Mouse (Mus musculus) lung, postnatal 25 days (tissue): ENCODE data around the gene Bpifb9a.
"Not testable (repeated sequence)": the region's sequence is repeated elsewhere in the genome, so short reads cannot be mapped to it uniquely, and the experiment has no call there.

ENCODE experiments used
- DNase-seq: peaks from one replicate; pipeline ENCODE4 v3.0.0; 2022; ENCODE audit warnings: low spot score

Bpifb9a gene

DNA sequence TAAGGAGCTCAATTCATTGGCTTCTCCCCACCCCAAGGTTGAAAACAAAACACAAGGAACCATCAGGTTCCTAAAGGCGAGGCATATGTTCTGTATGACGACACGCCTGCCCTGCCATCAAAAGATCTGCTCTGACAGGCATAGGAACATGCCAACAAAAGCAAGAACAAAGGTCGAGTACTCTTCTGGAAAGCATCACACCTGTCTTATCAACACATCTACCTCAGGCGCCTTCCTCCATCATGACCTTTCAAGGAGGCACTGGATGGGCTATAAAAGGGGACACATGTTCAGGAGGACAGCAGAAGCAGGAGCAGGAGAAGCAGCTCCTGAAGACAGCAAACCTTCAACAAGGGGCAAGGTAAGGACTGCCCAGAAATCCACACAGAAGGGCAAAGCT is at the start of gene Bpifb9a:
Gene Bpifb9a, plus strand, starts transcription at position 301 of the 400 bp plus-strand sequence.
- DNase-seq = not testable (repeated sequence)

DNA sequence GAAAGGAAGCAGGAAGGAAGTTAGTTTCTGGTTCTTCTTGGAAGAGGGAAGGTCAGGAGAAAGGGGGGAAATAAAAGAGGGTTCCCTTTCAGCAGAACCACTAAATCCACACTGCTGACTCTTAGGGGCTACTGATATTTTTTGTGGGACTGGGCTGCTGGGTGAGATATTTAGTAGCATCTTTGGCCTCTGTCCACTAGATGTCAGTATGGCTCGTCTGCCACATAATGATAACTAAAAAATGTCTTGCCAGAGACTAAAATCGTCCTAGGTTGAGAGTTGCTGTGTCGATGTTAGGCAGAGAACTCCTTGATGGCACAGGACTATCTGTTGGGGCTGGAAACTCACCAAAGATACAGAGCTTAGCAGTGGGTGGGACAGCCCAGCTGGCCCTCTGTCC is 48.5 kb upstream of the Bpifb9a start:
- no peak for DNase-seq

DNA sequence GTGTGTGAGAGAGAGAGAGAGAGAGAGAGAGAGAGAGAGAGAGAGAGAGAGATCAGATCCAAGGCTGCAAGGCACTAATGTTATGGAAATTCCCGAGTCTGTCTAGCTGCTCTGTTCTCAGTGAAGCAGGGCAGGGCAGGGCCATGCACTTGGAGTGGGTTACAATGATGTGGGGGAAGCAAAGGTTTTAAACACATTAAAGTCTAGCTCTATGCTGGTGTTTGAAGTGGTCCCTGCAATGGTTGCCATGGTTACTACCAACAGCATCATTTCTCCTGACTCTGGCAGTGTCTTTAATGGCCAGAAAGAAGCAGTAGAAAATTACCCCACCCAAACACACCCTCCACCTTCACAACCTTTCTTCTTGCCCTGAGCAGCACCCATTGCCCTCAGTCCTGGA is 46.5 kb upstream of the Bpifb9a start:
- DNase-seq = no peak

DNA sequence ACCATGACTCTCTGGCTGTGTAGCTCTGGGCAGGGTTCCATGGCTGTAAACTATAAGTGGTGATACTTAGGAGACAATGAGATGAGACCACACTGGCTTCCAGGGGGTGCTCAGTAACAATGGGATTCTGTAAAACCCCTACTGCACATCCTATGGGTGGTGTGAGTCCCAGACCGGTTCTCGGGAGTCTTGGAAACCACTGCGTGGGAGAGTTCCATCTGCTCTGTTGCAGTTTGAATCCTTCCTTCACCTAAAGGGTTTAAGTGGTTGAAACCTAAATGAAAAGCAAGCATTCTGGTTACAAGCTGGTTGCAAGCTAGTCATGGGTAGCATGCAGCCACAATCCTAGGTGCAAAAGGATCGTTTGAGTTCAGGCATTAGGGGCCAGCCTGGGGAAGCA is 45.8 kb upstream of the Bpifb9a start:
- no peak for DNase-seq

DNA sequence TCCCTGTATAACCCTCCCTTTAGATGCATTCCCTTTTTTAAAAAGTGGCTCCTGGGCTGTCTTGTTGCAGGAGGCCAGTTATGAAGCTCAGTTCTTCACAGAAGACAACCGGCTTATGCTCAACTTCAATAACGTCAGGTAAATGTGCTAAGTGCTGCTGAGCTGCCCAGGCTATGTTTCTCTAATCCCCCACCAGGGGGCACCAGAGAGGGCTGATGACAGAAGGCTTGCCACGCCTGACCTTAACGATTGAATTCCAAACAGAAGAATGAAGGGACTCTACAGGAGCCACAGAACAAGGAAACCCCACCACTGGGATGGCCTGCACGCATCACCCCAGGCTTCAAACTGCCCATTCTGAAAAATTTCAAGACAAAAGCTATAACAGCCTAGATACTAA is 42.5 kb upstream of the Bpifb9a start:
- peak; percentile 74 for DNase-seq

DNA sequence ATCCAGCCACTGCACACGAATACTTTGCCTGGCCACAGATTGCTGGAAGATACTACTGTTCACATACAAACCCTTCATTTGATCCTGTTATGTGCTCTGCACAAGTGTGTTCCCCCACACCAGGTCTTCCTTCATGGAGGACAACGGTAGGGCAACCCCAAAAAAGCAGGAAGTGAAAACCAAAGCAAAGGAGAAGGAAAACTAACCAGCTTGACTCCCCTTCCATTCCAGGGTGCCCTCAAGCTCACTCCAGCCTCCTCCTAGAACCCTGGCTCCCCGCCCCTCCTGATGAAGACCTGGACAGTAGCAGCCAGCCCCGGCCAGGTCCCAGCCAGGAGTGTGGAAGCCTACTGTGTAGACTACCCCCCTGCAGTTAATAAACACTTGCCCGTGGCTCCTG is 37.7 kb upstream of the Bpifb9a start:
- no peak for DNase-seq

DNA sequence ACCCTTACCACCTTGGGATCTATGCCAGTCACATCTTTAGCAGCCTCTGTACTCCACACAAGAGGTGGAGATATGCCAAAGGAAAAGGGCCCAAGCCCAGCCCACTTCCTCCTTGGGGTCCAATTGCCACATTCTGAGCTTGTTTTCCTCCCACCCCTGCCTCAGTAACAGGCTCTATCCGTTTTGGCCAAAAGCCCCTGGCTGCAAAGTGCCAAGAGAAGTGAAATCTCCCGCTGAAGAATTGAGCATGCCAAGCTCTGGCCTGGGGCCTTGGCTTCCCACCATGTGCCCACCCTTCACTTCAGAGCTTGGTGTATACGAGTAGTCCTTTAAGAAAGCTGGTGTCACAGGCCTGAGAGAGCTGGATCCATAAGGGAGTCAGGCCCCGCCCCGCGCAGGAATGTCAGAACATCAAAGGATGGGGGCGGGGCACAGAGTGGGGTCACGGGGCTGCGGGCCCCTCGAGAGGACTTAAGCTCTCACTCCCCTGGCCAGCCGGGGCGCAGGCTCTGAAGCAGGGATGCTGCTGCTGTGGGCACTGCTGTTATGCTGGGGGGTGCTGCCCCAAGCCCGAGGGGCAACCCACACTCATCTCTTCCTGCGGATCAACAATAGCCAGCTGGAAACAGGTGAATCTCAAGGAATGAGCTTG is 34.3 kb upstream of the Bpifb9a start, which contains the start of gene Bpifb5:
Gene Bpifb5, plus strand, starts transcription at position 478 of the 652 bp plus-strand sequence.
- peak; percentile 72 for DNase-seq

DNA sequence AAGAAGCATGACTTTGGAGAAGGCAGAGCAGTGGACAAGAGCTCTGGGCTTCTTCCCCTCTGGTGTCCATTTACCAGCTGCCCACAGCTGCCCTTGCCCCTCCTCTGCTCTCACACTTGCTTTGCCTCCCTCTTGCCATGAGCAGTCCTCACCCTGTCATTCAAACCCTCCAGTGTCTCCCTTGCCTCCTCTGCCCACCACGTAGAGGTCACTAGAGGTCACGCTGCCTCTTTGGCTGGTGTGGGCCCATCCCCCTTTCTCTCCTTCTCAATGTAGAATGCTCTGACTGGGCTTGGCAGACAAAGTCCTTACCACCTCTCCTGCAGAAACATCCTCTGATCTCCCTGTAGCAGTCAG is 33.8 kb upstream of the Bpifb9a start:
- no peak for DNase-seq

DNA sequence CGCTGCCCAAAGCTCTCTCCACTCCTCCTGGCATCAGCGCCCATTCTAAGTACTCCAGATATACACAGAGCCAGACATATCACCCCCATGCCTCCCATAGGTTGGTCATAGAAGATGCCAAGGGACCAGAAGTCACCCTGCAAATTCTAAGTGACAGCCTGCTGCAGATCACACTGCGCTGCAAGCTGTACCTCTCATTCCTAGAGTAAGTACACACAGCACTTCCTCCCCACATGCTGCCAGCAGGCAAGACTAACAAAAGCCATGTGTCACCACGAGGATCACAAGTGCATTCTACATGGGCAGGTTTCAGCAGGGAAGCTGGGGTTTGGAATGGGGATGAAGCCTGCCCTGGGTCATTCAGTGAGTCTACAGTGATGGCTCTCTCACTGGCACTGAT is 30.7 kb upstream of the Bpifb9a start:
- DNase-seq = no peak

DNA sequence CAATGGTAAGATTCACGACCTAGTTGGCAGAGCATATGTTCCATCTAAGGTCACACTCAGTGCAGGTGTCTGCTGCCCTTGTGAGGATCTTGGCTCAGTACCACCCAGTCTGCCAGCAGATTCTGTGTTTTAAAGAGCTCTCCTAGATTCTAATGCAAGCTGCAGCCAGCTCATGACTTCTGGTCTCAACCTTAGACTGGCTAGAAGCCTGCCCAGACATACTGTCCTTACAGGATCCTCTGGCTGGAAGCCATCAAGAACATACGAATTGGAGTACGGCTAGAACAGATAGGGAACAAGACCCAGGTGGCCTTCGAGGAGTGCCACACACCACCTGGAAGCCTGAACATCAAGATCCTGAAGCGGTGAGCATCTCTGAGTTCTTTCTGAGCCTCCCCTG is 29.8 kb upstream of the Bpifb9a start:
- no peak for DNase-seq

DNA sequence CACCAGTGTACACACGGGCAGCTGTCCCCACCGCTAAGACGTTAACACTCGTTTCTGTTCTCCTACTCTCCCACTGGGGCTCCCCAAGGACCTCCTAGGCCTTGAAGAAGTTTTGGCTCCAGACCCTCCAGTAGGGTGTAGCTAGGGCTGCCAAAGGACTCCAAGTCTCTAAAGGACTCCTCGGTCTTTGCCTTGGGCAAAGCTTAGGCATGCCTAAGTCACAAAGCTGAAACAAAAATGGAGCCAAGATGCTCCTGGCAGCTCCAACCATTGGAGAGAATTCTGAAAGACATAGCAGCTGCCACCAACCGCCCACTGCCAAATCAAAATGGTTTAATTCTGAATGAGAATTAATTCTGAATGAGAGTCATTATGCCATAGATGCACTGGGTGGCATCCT is 24.2 kb upstream of the Bpifb9a start:
- DNase-seq = no peak

DNA sequence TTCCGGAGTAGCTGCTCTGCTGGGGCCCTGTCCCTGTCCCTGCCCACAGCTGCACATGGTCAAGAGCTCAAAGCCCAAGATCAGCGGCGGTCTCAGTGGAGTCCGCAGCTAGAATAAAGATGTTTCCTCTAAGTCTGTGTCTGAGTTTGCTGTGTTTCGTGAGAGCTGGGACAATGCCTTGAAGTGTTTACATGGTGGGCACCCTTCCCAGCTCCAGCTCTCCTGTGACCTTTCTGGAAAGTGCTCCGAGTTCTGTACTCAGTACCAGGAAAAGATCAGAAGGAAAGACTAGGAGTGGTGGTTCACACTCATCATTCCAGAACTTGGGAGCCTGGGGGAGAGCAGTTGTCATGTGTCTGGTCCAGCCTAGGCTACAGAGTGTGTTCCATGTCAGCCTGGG is 16.9 kb upstream of the Bpifb9a start:
- DNase-seq = peak; percentile 50

DNA sequence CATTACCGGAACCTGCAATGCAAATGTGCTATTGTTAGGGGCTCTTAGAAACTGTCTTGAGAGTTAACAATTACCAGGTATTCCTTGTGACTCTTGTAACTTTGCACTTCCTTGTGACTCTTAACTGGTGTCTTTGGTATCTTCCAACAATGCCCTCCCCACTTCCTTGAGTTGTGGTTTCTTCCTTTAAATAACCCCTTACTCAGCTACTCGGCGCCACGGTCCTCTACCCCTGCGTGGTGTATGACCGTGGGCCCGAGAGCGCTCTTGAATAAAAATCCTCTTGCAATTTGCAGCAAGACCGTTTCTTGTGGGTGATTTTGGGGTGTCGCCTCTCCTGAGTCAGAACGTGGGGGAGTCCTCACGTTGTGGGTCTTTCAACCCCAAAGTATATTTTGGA is 14.9 kb upstream of the Bpifb9a start:
- DNase-seq = not testable (repeated sequence)

DNA sequence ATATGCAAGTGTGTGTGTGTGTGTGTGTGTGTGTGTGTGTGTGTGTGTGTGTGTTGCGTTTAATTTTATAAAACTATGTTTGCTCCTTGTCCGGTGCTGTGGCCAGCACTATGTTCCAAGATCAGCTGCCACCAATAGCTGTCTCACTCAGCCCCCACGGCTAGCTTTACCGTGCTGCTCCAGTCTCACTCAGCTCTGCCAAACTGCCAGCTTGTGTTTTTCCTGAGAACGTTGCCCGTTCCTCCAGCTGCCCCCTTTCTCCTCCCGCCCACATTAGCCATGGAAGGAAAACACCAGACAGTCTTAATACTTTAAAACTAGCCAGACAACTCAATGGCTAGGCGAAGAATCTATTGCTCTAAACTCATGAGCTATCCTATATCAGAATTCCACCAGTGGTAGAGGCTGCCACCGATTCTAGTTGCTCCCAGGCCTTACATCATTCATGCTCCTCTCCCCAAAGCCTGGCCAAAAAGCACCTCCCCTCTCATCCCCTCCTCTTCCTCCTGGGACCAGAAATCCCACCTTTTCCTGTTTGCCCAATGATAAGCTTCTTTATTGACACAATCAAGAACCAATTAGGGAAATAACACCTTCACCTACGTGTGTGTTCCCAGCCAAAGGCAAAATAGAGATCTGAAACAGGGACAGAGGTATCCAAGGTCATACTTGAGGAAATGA is 14.2 kb upstream of the Bpifb9a start:
- no peak for DNase-seq

DNA sequence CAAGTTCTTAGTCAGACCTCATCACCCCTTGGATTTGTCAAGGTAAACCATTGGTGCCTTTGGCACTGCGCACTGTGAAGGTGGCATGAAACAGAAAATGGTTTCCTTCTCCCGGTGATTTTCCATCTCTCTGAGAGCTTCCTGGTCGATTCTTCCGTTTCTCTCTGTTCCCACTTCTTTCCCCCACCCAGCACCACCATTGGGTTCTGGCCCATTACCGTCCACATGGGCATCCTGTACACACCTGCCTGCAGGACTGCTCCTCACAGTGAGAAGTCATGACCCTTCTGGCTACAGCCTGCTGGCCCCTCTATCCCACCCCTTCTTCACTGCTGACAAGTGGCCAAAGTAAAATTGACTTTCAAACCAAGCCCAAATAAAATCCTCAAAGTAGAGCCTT is 12.3 kb upstream of the Bpifb9a start:
- DNase-seq = no peak

DNA sequence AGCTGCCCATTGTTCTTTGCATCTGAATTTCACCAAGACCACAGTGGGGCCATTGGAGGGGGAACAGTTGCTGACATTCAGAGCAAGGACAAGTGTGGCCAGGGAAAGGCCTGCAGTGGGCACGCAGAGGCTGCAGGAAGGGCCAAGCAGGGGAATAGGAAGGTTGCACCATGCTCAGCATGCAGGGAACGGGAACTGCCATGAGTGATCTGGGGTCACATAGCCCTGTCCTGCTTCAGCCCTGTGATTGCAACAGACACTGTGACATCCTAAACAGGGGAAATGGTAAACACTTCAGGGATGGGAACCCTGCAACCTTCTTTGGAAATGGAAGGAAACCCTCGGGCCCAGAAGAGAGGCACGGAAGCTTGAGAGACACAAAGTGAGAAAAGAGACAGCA is 2.4 kb upstream of the Bpifb9a start:
- DNase-seq = not testable (repeated sequence)

DNA sequence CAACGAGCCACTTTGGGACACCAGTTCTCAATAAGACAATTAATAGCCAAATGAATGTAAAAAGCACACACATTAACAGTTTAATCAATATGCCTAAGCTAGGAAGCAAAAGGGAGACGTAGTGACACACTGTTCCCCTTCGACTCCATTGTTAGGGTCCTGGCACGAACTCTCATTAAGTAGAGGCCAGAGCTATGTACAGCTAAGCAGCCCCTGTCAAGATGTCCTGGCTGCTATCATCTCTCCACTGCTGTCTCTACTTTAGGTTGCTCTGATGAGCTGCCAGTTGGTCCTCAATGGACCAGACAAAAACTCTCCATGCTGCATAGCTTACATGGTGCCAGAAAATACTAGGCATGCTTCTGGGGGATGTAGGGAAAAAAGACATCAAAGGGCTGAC is 1.9 kb upstream of the Bpifb9a start:
- no peak for DNase-seq

DNA sequence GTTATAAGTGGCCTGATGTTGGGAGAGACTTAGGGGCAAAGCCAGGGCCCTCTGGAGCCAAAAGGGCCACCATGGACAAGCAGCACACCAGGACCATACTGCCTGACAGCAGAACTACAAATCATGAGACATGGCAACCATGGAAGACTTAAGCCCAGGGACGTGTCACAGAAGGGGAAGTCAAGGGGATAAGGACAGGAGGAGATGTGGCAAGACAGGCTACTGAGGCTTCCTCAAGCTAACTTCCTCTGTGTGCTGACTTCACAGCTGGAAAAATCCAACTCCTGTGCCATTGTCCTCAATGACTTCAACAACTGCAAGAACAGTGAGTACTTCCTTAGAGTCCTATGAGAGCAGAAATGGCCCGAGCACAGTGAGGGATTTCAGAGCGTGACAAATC is 6.7 kb downstream of the Bpifb9a start:
- not testable (repeated sequence) for DNase-seq

DNA sequence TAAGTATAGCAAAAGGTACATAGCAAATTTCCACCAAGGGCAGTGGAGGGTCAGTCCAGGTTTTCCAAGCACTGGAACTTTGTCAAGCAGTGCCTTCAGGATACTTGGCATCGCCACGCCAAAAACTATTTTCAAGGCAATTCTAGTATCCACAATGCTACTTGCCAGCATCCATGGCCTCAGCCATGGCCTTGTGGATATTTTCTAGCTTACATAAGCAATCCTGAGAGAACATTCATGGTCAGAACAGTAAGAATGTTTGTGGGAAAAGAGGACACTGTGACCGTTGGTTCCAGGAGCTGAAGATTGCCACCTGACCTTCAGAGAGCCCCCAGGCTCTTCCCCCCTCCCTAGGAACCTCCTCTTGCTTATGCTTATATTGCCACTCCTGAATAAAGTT is 34.2 kb downstream of the Bpifb9a start:
- not testable (repeated sequence) for DNase-seq

DNA sequence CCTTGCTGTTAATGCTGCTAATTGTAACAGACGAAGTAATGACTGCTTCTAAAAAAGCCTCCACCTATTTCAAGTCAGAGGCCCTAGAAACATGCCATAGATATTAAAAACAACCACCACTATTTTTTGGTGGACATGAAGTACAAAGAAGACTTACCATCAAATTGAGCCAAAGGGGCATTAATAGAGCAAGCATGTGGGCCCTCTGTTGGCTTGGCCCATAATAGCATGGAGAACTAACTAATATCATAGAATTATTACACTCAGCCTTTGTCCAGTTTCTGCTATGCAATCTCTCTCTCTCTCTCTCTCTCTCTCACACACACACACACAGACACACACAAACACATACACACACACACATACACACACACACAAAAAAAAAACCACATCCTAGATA is 35.2 kb downstream of the Bpifb9a start:
- no peak for DNase-seq

DNA sequence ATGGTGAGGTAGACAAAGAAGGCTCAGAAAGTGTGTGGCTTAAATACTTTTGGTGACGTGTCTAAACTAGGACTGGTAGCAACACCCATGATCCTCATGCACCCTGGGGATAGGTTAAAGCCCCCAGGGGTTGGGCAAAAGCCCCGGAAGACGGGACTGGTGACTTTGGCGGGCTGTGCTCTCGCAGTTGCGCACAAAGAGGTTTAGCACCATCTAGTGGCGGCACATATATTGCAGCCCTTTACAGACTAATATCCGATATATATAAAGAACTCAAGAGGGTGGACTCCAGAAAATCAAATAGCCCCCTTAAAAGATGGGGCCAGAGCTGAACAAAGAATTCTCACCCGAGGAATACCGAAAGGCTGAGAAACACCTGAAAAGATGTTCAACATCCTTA is 37.1 kb downstream of the Bpifb9a start:
- DNase-seq = peak; percentile 31

DNA sequence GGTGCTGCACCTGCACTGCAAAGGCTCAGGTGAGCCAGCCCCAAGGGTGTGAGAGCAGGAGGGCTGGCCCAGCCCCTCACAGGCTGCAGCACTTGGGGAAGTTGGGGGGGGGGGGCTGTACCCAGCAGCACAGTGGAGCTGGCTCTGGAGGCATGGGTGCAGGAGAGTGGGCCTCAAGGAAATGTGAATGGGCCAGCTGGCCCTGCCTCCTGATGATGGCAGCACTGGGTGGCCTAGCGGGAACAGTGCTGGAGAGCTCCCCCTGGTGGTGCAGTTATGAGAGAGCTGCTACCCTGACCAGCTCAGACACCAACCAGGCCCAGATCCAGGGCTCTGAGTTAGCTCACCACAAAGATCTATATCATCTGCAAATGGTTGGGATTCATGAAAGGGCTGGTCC is 42.8 kb downstream of the Bpifb9a start:
- peak; percentile 72 for DNase-seq

DNA sequence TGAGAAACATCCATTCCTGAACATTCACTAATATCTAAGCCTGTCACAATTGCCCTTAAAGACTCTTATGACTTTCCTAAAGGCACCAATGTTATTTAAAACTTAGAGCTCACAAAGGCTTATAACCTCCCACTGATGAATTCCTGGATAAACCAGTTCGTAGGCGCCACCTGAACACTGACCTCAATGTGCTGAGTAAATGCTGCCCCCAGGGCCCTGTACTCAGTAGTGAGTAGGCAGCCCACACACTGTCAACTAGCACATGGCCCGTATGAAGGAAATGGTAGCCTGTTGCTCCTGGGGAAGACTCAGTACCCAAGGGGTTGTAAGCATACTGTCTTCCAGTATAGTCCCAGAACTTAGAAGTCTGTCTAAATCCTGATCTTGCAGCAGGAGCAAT is 44.1 kb downstream of the Bpifb9a start:
- no peak for DNase-seq

DNA sequence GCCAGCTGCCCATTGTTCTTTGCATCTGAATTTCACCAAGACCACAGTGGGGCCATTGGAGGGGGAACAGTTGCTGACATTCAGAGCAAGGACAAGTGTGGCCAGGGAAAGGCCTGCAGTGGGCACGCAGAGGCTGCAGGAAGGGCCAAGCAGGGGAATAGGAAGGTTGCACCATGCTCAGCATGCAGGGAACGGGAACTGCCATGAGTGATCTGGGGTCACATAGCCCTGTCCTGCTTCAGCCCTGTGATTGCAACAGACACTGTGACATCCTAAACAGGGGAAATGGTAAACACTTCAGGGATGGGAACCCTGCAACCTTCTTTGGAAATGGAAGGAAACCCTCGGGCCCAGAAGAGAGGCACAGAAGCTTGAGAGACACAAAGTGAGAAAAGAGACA is 47.0 kb downstream of the Bpifb9a start:
- not testable (repeated sequence) for DNase-seq
